Mouse (Mus musculus) ovary, adult 10 weeks (tissue): ENCODE results near the gene Fam3b. TPM values are rescaled to one million over a fixed set of nuclear protein-coding genes. Genes with fewer than 3 reads are reported as not detected.

Experiments used
- polyA plus RNA-seq: library from polyadenylated mRNA; stranded (reverse); fragments of 350-450 nt; fragmentation: Illumina TruSeq; extraction: RNeasy Lipid Tissue Mini Kit (QIAGEN cat#74804); gene quantifications from one replicate; pipeline ENCODE4 v1.2.3, GENCODE M21; 2014

The Fam3b gene
- 0.74 TPM for polyA plus RNA-seq

GRCm38 (mm10) chr16:97514099-97514940 is at the start of gene Fam3b:
Fam3b (minus strand) TSS chr16:97514816.

GRCm38 (mm10) chr16:97462481-97463181 is 52.0 kb downstream of the Fam3b start, which contains the start of gene Mx1:
Mx1 (minus strand) TSS chr16:97462907.

Other genes starting within 250 kb of the Fam3b start
- gene Bace2, start 158.1 kb downstream of the Fam3b start, polyA plus RNA-seq, result 20.3 TPM
- gene Mx1, start 51.9 kb downstream of the Fam3b start, polyA plus RNA-seq, result 2.6 TPM
- 1.2 TPM for gene Tmprss2, start 96.4 kb upstream of the Fam3b start, polyA plus RNA-seq
- gene Ripk4, start 249.0 kb upstream of the Fam3b start, polyA plus RNA-seq, result 1.4 TPM